Mouse (Mus musculus) stomach, postnatal 0 days (tissue): ENCODE data around the gene Gm38431. TPM values are rescaled to one million over a fixed set of nuclear protein-coding genes. Genes with fewer than 3 reads are reported as not detected.

Experiments used
- ATAC-seq: fragments of 200-750 bp; cut with Nextera tagmentation; 2 replicates; pipeline ENCODE4 v1.8.0; 2017; ENCODE audit not compliant: low FRiP score, low TSS enrichment
- DNase-seq: peaks from one replicate; pipeline ENCODE4 v3.0.0-alpha.2; 2016; ENCODE audit warnings: low spot score
- H3K27ac ChIP-seq: fragments of 300-500 bp; sonication (generic); replicated peaks from 2 replicates; pipeline ENCODE4 v1.5.1; 2014; ENCODE audit warnings: mild to moderate bottlenecking, control low read depth
- H3K27me3 ChIP-seq: fragments of 300-500 bp; sonication (generic); 2 replicates; pipeline ENCODE4 v1.6.1; 2014; ENCODE audit warnings: low read length; ENCODE audit not compliant: control insufficient read depth, insufficient read depth
- H3K36me3 ChIP-seq: fragments of 300-500 bp; sonication (generic); 2 replicates; pipeline ENCODE4 v1.6.1; 2014; ENCODE audit warnings: low read length, mixed read lengths; ENCODE audit not compliant: control insufficient read depth, insufficient read depth
- H3K4me1 ChIP-seq: fragments of 300-500 bp; sonication (generic); replicated peaks from 2 replicates; pipeline ENCODE4 v1.6.1; 2014; ENCODE audit warnings: antibody characterized with exemption; ENCODE audit not compliant: control insufficient read depth, insufficient read depth
- H3K4me2 ChIP-seq: fragments of 300-500 bp; sonication (generic); replicated peaks from 2 replicates; pipeline ENCODE4 v1.6.1; 2014; ENCODE audit warnings: low read depth, mild to moderate bottlenecking, control low read depth, moderate library complexity
- H3K4me3 ChIP-seq: fragments of 300-500 bp; sonication (generic); 2 replicates; pipeline ENCODE4 v1.5.1; 2014; ENCODE audit warnings: low read depth, low read length, control low read depth
- H3K9ac ChIP-seq: fragments of 300-500 bp; sonication (generic); 2 replicates; pipeline ENCODE4 v1.6.1; 2014; ENCODE audit warnings: mild to moderate bottlenecking, low read length, control low read depth, mixed read lengths
- H3K9me3 ChIP-seq: fragments of 300-500 bp; sonication (generic); 2 replicates; pipeline ENCODE4 v1.6.1; 2016; ENCODE audit warnings: low read length; ENCODE audit not compliant: control insufficient read depth
- CTCF ChIP-seq: IDR thresholded peaks from 2 replicates; pipeline ENCODE4 v1.5.1; 2016; ENCODE audit warnings: antibody characterized with exemption, low read depth, mild to moderate bottlenecking, moderate library complexity
- EP300 ChIP-seq: optimal IDR thresholded peaks from 2 replicates; pipeline ENCODE3; 2016; ENCODE audit warnings: antibody characterized with exemption
- WGBS: fragments of 180-500 bp; shearing (Covaris S2); extraction: QIAGEN DNeasy Blood & Tissue Kit; methylation state at CpG from one replicate; pipeline ENCODE4 v1.1.7; 2014; 5-methylcytosine and 5-hydroxymethylcytosine counted together
- polyA plus RNA-seq: library from polyadenylated mRNA; unstranded; fragments of >200 nt; fragmentation: Nextera tagmentation; extraction: Ambion mirVana; gene quantifications from 2 replicates; pipeline ENCODE4 v1.2.1, GENCODE M21; 2015

Gm38431 gene
- polyA plus RNA-seq, 1 experiment from 2014 or later, result 0.28 TPM

DNA sequence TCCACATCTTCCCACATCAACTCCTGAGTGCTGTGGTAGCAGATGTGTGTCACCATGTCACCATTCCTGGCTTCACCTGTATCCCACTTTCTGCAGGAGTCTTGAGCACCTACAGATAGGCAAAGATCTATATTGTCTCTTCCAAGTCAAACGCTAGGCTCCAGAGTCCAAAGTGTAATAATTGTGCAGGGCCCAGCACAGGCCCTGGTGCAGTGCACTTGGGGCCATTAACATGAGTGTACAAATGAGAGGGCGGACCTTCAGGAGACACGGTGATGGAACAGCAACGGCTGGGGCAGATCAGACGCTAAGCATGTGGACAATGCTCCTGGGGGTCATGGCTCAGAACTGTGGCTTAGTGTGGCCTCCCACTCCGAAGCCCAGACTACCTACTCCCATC is 22.0 kb upstream of the Gm38431 start:
- DNase-seq, result no peak
- Histone ChIP-seq H3K4me1 (no peaks in the 10 kb centered on the region), H3K27ac (no peak overlapping the region), H3K9me3 (no peaks in the 10 kb centered on the region), H3K4me2 (no peak overlapping the region), H3K36me3 (peaks cover 2% of the 10 kb centered on the region; the same call in 1 of the 2 replicates), H3K9ac (no peak overlapping the region), H3K27me3 (no peaks in the 10 kb centered on the region), H3K4me3 (no peak overlapping the region)
- 81% methylated on average over 6 of the region's 6 CpGs for WGBS
- no peak for TF ChIP-seq EP300
- no peak for ATAC-seq

DNA sequence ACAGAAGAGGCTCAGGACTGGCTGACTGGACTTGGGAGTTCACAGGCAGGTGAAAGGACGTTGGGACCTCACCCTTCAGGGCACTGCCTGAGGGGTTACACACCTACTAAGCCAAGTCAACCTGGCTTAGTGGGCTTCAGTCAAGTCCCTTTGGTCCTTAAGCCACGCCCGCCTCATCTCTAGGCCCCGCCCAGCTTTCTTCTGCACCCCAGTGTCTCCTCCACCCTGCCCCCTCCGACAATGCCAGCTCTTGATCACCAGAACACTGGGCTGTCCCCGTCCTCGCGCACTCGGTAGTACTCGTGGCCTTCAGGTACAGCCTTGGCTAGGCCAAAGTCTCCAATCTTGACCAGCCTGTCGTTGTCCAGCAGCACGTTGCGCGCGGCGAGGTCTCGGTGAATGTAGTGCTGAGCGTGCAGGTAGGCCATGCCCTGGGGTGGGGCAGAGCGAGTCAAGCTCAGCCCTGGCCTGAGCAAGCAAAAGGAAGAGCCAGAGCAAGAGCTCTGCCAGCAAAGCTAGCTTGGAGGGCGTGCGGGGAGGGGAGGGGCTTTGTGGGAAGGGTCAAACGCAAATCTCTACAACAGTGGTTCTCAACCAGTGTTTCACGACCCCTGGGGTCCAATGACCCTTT is 15.9 kb upstream of the Gm38431 start:
- H3K27me3 ChIP-seq, result no peaks in the 10 kb centered on the region
- no peak overlapping the region for H3K4me3 ChIP-seq
- H3K4me2 ChIP-seq, result no peak overlapping the region
- DNase-seq (peak; percentile 58), ATAC-seq (no peak)
- H3K27ac ChIP-seq, result no peak overlapping the region
- TF ChIP-seq CTCF (no peak), EP300 (no peak)
- 39% methylated on average over 23 of the region's 23 CpGs for WGBS
- no peaks in the 10 kb centered on the region for H3K4me1 ChIP-seq
- H3K36me3 ChIP-seq, result peaks cover 2% of the 10 kb centered on the region; the same call in 1 of the 2 replicates
- H3K9me3 ChIP-seq, result no peaks in the 10 kb centered on the region
- no peak overlapping the region for H3K9ac ChIP-seq

DNA sequence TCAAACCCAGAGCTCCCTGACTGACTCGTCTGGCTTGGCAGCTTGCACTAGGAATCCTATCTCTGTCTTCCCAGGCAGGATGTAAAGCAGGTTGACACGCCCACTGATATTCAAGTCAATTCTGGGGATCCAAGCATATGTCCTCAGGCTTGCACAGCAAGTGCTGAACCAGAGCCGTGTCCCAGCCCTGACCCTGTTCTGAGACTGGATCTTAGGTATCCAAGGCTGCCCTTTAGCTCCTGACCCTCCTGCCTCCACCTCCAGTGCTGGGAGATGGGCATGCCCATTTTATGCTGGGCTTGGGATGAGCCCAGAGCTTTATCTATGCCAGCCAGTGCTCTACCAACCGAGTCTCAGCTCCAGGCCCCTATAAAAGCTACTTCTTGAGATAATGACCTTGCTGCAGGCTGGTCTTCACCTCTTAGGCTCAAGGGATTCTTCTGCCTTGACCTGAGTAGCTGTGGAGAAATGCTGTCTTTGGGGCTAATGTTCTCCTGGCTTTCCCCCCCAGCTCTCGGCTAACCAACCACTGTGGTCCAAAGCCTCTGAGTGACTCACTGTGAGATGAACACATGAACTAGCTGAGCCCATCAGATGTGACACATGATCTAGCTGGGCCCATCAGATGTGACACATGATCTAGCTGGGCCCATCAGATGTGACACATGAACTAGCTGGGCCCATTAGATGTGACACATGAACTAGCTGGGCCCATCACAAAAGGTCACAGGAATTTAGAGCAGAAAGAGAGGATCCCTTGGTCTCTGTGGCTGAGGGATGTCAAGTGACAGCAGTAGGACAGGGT is 14.2 kb upstream of the Gm38431 start:
- Histone ChIP-seq H3K9ac (no peak overlapping the region), H3K9me3 (no peaks in the 10 kb centered on the region), H3K4me3 (no peak overlapping the region), H3K27ac (no peak overlapping the region), H3K4me1 (no peaks in the 10 kb centered on the region), H3K36me3 (peaks cover 2% of the 10 kb centered on the region; the same call in 1 of the 2 replicates), H3K4me2 (no peak overlapping the region), H3K27me3 (no peaks in the 10 kb centered on the region)
- TF ChIP-seq CTCF (no peak), EP300 (no peak)
- ATAC-seq, result no peak
- DNase-seq, result no peak
- 61% methylated on average over 5 of the region's 5 CpGs for WGBS

DNA sequence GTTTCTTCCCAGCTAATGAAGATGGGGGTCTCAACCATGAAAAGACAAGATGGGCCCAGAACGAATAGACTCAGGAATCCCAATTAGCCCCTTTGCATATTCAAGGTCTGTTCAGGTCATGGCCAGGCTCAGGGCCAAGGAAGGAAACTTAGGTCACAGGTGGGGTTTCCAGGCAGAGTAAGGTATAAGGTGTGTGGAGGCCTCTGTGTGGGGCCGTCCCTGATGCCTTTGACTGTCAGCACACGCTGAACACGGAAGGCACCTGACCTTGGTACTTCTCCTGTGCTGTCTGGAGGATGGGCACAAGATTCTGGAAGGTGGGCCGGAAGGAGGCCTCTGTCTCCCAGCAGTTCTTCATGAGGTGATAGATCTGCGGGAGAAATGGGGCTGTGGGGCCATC is 13.0 kb upstream of the Gm38431 start:
- Histone ChIP-seq H3K4me2 (no peak overlapping the region), H3K9ac (no peak overlapping the region), H3K27ac (no peak overlapping the region), H3K4me3 (no peak overlapping the region), H3K4me1 (no peaks in the 10 kb centered on the region), H3K27me3 (no peaks in the 10 kb centered on the region), H3K9me3 (no peaks in the 10 kb centered on the region), H3K36me3 (no peaks in the 10 kb centered on the region; the same call in 1 of the 2 replicates)
- no peak for TF ChIP-seq CTCF
- no peak for TF ChIP-seq EP300
- no peak for DNase-seq
- 79% methylated on average over 6 of the region's 6 CpGs for WGBS
- ATAC-seq, result no peak

DNA sequence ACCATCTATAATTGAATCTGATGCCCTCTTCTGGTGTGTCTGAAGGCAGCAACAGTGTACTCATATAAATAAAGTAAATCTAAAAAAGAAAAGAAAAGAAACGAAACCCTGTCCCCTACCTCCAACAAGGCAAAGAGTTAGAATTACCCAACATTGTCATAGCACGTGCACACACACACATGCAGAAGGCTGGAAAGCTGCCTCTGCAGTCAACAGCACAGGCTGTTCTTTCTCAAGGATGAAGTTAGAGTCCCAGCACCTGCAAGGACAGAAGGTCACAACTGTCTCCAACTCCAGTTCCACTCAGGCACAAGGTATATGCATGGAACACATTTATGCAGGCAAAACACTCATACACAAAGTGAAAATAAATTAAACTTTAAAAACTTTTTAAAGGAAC is 10.3 kb upstream of the Gm38431 start:
- no peak for DNase-seq

More for the DNA sequence above, 10.3 kb upstream of the Gm38431 start:
- no peak overlapping the region for H3K4me3 ChIP-seq
- H3K27me3 ChIP-seq, result no peaks in the 10 kb centered on the region
- no peak overlapping the region for H3K27ac ChIP-seq
- no peaks in the 10 kb centered on the region for H3K36me3 ChIP-seq
- WGBS, result 81% methylated on average over 2 of the region's 2 CpGs
- no peak overlapping the region for H3K4me2 ChIP-seq
- H3K9ac ChIP-seq, result no peak overlapping the region
- H3K4me1 ChIP-seq, result no peaks in the 10 kb centered on the region
- H3K9me3 ChIP-seq, result no peaks in the 10 kb centered on the region
- ATAC-seq, result no peak
- no peak for TF ChIP-seq EP300
- no peak for TF ChIP-seq CTCF
